Mouse (Mus musculus): ENCODE measurements around the gene Tmem109.

DNA sequence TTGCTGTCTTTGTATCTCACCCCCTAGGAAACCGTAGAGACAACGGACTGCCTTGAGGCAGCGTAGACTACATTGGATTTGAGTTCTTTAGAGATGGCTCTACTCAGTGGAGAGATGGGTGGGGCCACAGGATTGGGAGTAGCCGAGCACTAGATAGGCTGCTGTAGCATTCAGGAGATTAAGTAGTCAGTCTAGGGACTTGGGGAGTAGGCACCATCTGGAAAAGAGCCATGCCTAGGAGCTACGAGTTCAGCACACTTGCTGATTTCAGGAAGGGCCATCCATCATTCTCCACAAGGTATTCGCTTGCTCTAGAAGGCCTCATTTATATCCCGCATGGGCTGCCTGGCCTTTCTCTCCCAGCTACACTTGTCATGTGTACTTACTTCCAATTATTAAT lies 35.7 kb downstream of the Tmem109 start:
- no peak for TF ChIP-seq POLR2A (IDR thresholded peaks at IDR 0.05; ENCODE audit: borderline replicate concordance, extremely low read depth, low read depth, low read length)
- no peak for TF ChIP-seq CTCF (IDR thresholded peaks at IDR 0.05; ENCODE audit: insufficient read depth, low read length)

Measured in lung, adult 2 months (tissue).